Mouse (Mus musculus) neural tube, embryonic 12.5 days (tissue): ENCODE data around the gene Trim47. TPM values are rescaled to one million over a fixed set of nuclear protein-coding genes. Genes with fewer than 3 reads are reported as not detected.
"Not testable (repeated sequence)": the region's sequence is repeated elsewhere in the genome, so short reads cannot be mapped to it uniquely, and the experiment has no call there.

Source experiments
- ATAC-seq: fragments of 200-750 bp; cut with Nextera tagmentation; 2 replicates; pipeline ENCODE4 v1.8.0; 2017; ENCODE audit warnings: low read depth, mild to moderate bottlenecking, moderate TSS enrichment, moderate library complexity; ENCODE audit not compliant: low FRiP score
- H3K27ac ChIP-seq: fragments of 300-500 bp; sonication (generic); 2 replicates; pipeline ENCODE4 v1.5.1; 2016
- H3K27me3 ChIP-seq: fragments of 300-500 bp; sonication (generic); replicated peaks from 2 replicates; pipeline ENCODE4 v1.6.1; 2016; ENCODE audit warnings: mild to moderate bottlenecking
- H3K36me3 ChIP-seq: fragments of 300-500 bp; sonication (generic); 2 replicates; pipeline ENCODE4 v1.6.1; 2016; ENCODE audit warnings: mild to moderate bottlenecking
- H3K4me1 ChIP-seq: fragments of 300-500 bp; sonication (generic); 2 replicates; pipeline ENCODE4 v1.6.1; 2016
- H3K4me2 ChIP-seq: fragments of 300-500 bp; sonication (generic); replicated peaks from 2 replicates; pipeline ENCODE4 v1.6.1; 2016; ENCODE audit warnings: mild to moderate bottlenecking
- H3K4me3 ChIP-seq: fragments of 300-500 bp; sonication (generic); 2 replicates; pipeline ENCODE4 v1.5.1; 2016
- H3K9ac ChIP-seq: fragments of 300-500 bp; sonication (generic); 2 replicates; pipeline ENCODE4 v1.6.1; 2016; ENCODE audit warnings: mild to moderate bottlenecking
- H3K9me3 ChIP-seq: fragments of 300-500 bp; sonication (generic); 2 replicates; pipeline ENCODE4 v1.6.1; 2016; ENCODE audit warnings: mild to moderate bottlenecking
- WGBS: fragments of 180-500 bp; shearing (Covaris S2); methylation state at CpG from one replicate; pipeline ENCODE4 v1.1.7; 2016; 5-methylcytosine and 5-hydroxymethylcytosine counted together
- polyA plus RNA-seq: library from polyadenylated mRNA; unstranded; fragments of >200 nt; fragmentation: Nextera tagmentation; extraction: Ambion mirVana; gene quantifications from 2 replicates; pipeline ENCODE4 v1.2.1, GENCODE M21; 2016

The Trim47 gene
- polyA plus RNA-seq, 1 experiment from 2014 or later = 3.7 TPM

DNA sequence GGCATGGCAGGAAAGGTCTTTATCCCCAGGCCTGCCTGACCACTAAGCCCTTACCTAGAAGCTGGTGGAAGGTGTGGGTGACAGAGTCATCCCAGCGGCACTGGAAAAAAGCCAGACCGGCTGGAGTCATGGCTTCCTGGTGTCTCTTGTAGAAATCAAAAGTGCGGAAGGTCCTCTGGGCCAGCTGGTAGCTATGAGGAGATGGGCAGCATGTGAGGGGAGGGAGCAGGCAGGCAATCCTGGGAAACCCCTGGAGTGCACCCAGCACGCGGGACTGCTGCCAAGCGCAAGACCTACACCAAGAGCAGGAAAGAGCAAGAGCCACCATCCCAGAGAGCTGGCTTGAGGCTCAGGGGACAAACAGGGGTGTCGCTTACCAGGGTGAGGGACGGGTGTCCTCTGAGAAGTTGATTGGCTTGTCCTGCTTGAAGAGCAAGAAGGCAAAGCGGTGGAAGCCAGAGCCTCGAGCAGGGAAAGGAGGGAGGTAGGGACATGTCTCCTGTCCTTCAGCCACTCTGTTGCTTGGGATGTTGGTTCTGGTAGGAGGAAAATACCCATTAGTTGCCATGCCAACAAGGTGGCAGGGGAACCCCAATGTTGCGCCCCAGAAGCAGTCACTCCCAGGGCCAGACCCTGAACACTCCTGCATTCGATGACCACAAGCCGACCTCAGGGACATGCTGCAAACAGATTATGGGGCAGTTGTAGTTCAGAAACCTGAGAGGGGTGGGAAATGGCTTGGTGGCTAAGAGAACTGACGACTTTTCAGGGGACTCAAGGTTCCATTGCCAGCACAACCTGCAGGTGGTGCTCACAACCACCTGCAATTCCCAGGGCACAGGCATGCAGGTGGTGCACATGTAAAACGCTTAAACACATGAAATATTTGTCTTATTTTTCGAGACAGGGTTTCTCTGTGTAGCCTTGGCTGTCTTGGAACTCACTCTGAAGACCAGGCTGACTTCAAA lies 5.6 kb upstream of the Trim47 start:
- Histone ChIP-seq H3K27ac (no peak overlapping the region), H3K4me1 (peaks cover 29% of the 10 kb centered on the region), H3K36me3 (peaks cover 48% of the 10 kb centered on the region), H3K27me3 (no peaks in the 10 kb centered on the region), H3K4me2 (no peak overlapping the region), H3K4me3 (no peak overlapping the region), H3K9me3 (no peaks in the 10 kb centered on the region), H3K9ac (no peak overlapping the region)
- no peak for ATAC-seq
- 85% methylated on average over 16 of the region's 16 CpGs for WGBS

GRCm38 (mm10) chr11:116131349-116132170 lies 4.5 kb upstream of the Trim47 start:
- Histone ChIP-seq H3K36me3 (peaks cover 46% of the 10 kb centered on the region), H3K27me3 (no peaks in the 10 kb centered on the region), H3K4me1 (peaks cover 33% of the 10 kb centered on the region), H3K9me3 (no peaks in the 10 kb centered on the region), H3K4me2 (peak overlapping the region; percentile 76), H3K27ac (peak overlapping the region; percentile 10; the same call in 1 of the 2 replicates), H3K4me3 (peak overlapping the region; percentile 48), H3K9ac (peak overlapping the region; percentile 67; the same call in 1 of the 2 replicates)
- WGBS = 85% methylated on average over 15 of the region's 15 CpGs
- ATAC-seq = no peak

- H3K4me3 ChIP-seq = peak within 1 kb of the TSS; percentile 48
- peak within 1 kb of the TSS; percentile 76 for H3K27ac ChIP-seq
- peak within 1 kb of the TSS; percentile 67 for H3K9ac ChIP-seq
- ATAC-seq = peak; percentile 81
- H3K9me3 ChIP-seq = no peaks in the 10 kb centered on the region
- no peaks in the 10 kb centered on the region for H3K27me3 ChIP-seq
- peaks cover 42% of the 10 kb centered on the region for H3K36me3 ChIP-seq
- peak within 1 kb of the TSS; percentile 76 for H3K4me2 ChIP-seq
- peaks cover 33% of the 10 kb centered on the region for H3K4me1 ChIP-seq
- 2% methylated on average over 69 of the region's 69 CpGs for WGBS
Measured at GRCm38 (mm10) chr11:116130488-116131205, 3.6 kb upstream of the Trim47 start, which contains the start of gene Trim65. Gene Trim65, minus strand, starts transcription at chr11:116131128.

- peak; percentile 38 for ATAC-seq
- WGBS = 38% methylated on average over 8 of the region's 8 CpGs
- peaks cover 40% of the 10 kb centered on the region for H3K36me3 ChIP-seq
- 0 out of 2 replicates have a peak, but pooled peaks cover 3% of the 10 kb centered on the region for H3K9me3 ChIP-seq
- peak overlapping the region; percentile 76; the same call in 1 of the 2 replicates for H3K27ac ChIP-seq
- peak overlapping the region; percentile 48 for H3K4me3 ChIP-seq
- H3K9ac ChIP-seq = peak overlapping the region; percentile 67
- peaks cover 33% of the 10 kb centered on the region for H3K4me1 ChIP-seq
- H3K4me2 ChIP-seq = peak overlapping the region; percentile 76
- H3K27me3 ChIP-seq = no peaks in the 10 kb centered on the region
Measured at GRCm38 (mm10) chr11:116129993-116130487, 3.0 kb upstream of the Trim47 start.

DNA sequence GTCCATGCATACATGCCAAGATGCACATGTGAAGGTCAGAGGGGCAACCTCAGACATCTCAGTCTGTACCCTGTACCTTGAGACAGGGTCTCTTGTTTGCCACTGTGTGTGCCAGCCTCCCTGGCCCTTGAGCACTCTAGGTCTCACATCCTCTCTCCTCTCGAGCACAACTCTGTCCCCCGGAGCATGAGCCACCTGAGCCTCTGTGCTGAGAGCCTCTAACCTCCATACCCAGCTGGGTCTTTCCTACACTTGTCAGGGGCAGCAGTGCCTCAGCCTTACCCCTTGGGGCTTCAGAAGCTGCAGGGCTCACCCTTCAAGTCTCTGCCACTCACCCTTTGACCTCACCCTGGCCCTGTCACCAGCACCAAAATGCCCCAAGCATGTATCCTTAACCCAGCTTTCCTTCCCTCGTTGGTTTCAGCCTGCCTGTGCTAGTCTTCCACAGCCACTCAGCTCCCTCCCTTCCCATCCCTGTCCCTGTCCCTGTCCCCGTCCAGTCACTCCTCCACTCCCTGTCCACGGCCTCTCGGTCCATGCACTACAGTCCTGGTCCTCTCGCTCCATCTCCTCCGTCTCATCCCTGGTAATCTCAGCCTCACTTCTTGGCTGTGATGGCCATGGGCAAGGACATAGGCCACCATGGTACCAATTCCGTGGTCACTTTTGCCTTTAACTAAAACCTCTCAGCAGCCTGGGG lies 2.2 kb upstream of the Trim47 start:
- Histone ChIP-seq H3K9me3 (0 out of 2 replicates have a peak, but pooled peaks cover 3% of the 10 kb centered on the region), H3K9ac (0 out of 2 replicates have a peak overlapping the region, but pooled peaks have one; percentile 17), H3K36me3 (peaks cover 33% of the 10 kb centered on the region), H3K4me1 (peaks cover 33% of the 10 kb centered on the region), H3K27me3 (no peaks in the 10 kb centered on the region), H3K4me3 (no peak overlapping the region), H3K27ac (no peak overlapping the region), H3K4me2 (peak overlapping the region; percentile 76)
- 80% methylated on average over 9 of the region's 9 CpGs for WGBS
- ATAC-seq = no peak

DNA sequence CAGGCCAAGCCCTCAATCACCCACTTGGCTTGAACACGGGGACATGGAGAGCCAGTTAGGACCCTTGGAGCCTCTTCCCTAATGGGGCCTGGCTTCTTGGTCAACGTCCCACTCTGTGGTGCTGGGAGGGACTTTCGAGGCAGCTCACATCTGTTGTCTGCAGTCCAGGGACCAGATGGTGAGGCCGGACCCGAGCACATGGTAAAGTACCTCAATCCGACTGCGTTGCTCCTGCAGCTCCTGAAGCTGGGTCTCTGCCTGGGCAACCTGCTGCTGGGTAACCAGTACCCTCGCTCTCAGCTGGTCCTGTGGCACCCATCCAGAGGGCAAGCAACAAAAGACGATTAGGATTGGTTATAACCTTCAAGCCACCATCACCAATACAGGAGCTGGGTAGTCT lies 976 bp upstream of the Trim47 start:
- Histone ChIP-seq H3K9me3 (0 out of 2 replicates have a peak, but pooled peaks cover 3% of the 10 kb centered on the region), H3K27me3 (no peaks in the 10 kb centered on the region), H3K36me3 (peaks cover 23% of the 10 kb centered on the region), H3K4me2 (peak overlapping the region; percentile 44), H3K27ac (no peak overlapping the region), H3K4me3 (no peak overlapping the region), H3K9ac (no peak overlapping the region), H3K4me1 (peaks cover 33% of the 10 kb centered on the region)
- WGBS = 60% methylated on average over 9 of the region's 9 CpGs
- ATAC-seq = no peak

GRCm38 (mm10) chr11:116126261-116126660 lies 749 bp downstream of the Trim47 start:
- H3K4me2 ChIP-seq = no peak overlapping the region
- peaks cover 9% of the 10 kb centered on the region for H3K36me3 ChIP-seq
- H3K9me3 ChIP-seq = 0 out of 2 replicates have a peak, but pooled peaks cover 3% of the 10 kb centered on the region
- H3K4me3 ChIP-seq = no peak overlapping the region
- H3K27ac ChIP-seq = no peak overlapping the region
- no peak for ATAC-seq
- H3K27me3 ChIP-seq = no peaks in the 10 kb centered on the region
- WGBS = 94% methylated on average over 15 of the region's 15 CpGs
- peaks cover 27% of the 10 kb centered on the region for H3K4me1 ChIP-seq
- H3K9ac ChIP-seq = no peak overlapping the region

DNA sequence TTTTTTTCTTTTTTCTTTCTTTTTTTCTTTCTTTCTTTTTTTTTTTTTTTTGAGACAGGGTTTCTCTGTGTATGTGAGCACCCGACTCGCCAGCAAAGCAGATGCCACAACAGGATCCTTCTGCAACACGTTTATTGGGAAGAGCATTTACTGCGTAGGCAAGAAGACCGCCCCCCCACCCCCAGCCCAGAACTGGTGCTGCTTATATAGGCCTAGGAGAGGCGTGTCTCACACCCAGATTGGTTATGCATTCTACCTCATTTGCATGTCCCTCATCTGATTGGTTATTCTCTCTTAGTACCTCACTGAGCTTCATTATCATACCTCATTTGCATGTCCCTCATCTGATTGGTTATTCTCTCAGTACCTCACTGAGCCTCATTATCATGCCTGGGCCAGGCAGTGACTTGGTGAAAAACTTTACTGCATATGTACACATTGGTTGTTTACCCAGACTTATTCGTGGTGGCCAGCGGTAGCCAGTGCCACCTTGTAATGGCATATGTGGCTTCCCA lies 5.2 kb downstream of the Trim47 start:
- H3K9ac ChIP-seq, H3K4me3 ChIP-seq, ATAC-seq, H3K9me3 ChIP-seq, H3K27me3 ChIP-seq, H3K4me1 ChIP-seq, H3K27ac ChIP-seq, H3K4me2 ChIP-seq, H3K36me3 ChIP-seq: not testable (repeated sequence)
- WGBS = 88% methylated on average over 8 of the region's 8 CpGs

- H3K9ac ChIP-seq = no peak overlapping the region
- H3K27me3 ChIP-seq = no peaks in the 10 kb centered on the region
- no peak for ATAC-seq
- no peaks in the 10 kb centered on the region for H3K36me3 ChIP-seq
- H3K4me2 ChIP-seq = no peak overlapping the region
- no peaks in the 10 kb centered on the region for H3K9me3 ChIP-seq
- no peak overlapping the region for H3K4me3 ChIP-seq
- no peak overlapping the region for H3K27ac ChIP-seq
- no peaks in the 10 kb centered on the region for H3K4me1 ChIP-seq
Measured at GRCm38 (mm10) chr11:116117819-116118218, 9.2 kb downstream of the Trim47 start.

GRCm38 (mm10) chr11:116117241-116117640 lies 9.8 kb downstream of the Trim47 start:
- Histone ChIP-seq H3K9ac (no peak overlapping the region), H3K27me3 (no peaks in the 10 kb centered on the region), H3K27ac (no peak overlapping the region), H3K9me3 (no peaks in the 10 kb centered on the region), H3K4me1 (no peaks in the 10 kb centered on the region), H3K4me2 (no peak overlapping the region), H3K4me3 (0 out of 2 replicates have a peak overlapping the region, but pooled peaks have one; percentile 1), H3K36me3 (no peaks in the 10 kb centered on the region)
- WGBS = 72% methylated on average over 12 of the region's 12 CpGs
- no peak for ATAC-seq
